In genomic region chr17:26676252-26676615, GRCm38 (mm10) we compare ENCODE assay signal across 8 mouse cellular contexts. TPM values are rescaled to one million over a fixed set of nuclear protein-coding genes. Genes with fewer than 3 reads are reported as not detected.
A peak's percentile ranks its signal among the peaks of the same experiment; 100 is the strongest.
DNase-seq lines count a peak whose midpoint lies in the region; ATAC-seq lines count a peak whose summit lies in the region.

No protein-coding gene starts in this region.

- peak; percentile 98 for DNase-seq in ZHBTc4 (ENCODE audit: low read depth, low spot score)
- peak; percentile 82 to 85 for DNase-seq in gastrocnemius, adult 8-10 months (ENCODE audit: low spot score in 2 of 2)
- DNase-seq in induced T-regulatory cell, adult 2 months (ENCODE audit: low read depth) = peak; percentile 97
- DNase-seq in left cerebral cortex, adult 9 months (ENCODE audit: low spot score in 2 of 2) = peak; percentile 78 to 92
- DNase-seq in right cerebral cortex, postnatal 14 days = peak; percentile 89
- DNase-seq in urinary bladder, postnatal 36 days (ENCODE audit: low spot score in 2 of 2) = peak; percentile 88 to 90

- ATAC-seq in common myeloid progenitor, adult 5-6 weeks (replicated peaks; ENCODE audit: low read depth, poor library complexity, severe bottlenecking) = peak; percentile 95
- ATAC-seq in megakaryocyte progenitor cell, adult 5-6 weeks (replicated peaks; ENCODE audit: poor library complexity) = peak; percentile 86

RNA-seq across cellular contexts. Expression of gene Atp6v0e, which starts 13.2 kb away (rescaled TPM):
- 236 and 246 TPM in 2 replicates for total RNA-seq in common myeloid progenitor, adult 5-6 weeks (2017)
- 10 to 100 TPM; 42.0 to 50.3 (median 45.8) TPM for total RNA-seq in gastrocnemius, adult 8-10 months (2022)
- 233 and 245 TPM in 2 replicates for total RNA-seq in megakaryocyte progenitor cell, adult 5-6 weeks (2015)
- 309 and 383 TPM in 2 replicates for total RNA-seq in megakaryocyte progenitor cell, adult 5-6 weeks (2017)

RNA-seq across cellular contexts. Expression of gene Crebrf, which starts 39.2 kb away (rescaled TPM):
- total RNA-seq in common myeloid progenitor, adult 5-6 weeks (2017) = 24.3 and 33.2 TPM in 2 replicates
- 10 to 100 TPM; 40.9 to 48.0 (median 42.9) TPM for total RNA-seq in gastrocnemius, adult 8-10 months (2022)
- 7.0 and 13.5 TPM in 2 replicates for total RNA-seq in megakaryocyte progenitor cell, adult 5-6 weeks (2015)
- 11.1 and 18.0 TPM in 2 replicates for total RNA-seq in megakaryocyte progenitor cell, adult 5-6 weeks (2017)

Comparison
In these comparisons a context has a peak if more than half of its experiments do, and no peak if none do; other contexts are left out.
1. Peak in every context shown above with its lines: DNase-seq and ATAC-seq.